Mouse (Mus musculus) heart, postnatal 36 days (tissue): ENCODE measurements around the gene Angptl4. TPM values are rescaled to one million over a fixed set of nuclear protein-coding genes. Genes with fewer than 3 reads are reported as not detected.
"Not testable (repeated sequence)": the region's sequence is repeated elsewhere in the genome, so short reads cannot be mapped to it uniquely, and the experiment has no call there.

Source experiments
- DNase-seq, 2 experiments: peaks; one replicate each; pipeline ENCODE4 v3.0.0; 2021 to 2022
- intact Hi-C: fragments of 180-260 bp; cut with DNase I; formaldehyde crosslinking; loops from one replicate; pipeline ENCODE4 v1.15.1; 2025
- total RNA-seq, 2 experiments: library from RNA; stranded (reverse); gene quantifications; 2 replicates each; pipeline ENCODE4 v1.2.3; 2021

The Angptl4 gene
- total RNA-seq = 10 to 100 TPM; 18.2 to 58.8 TPM

DNA sequence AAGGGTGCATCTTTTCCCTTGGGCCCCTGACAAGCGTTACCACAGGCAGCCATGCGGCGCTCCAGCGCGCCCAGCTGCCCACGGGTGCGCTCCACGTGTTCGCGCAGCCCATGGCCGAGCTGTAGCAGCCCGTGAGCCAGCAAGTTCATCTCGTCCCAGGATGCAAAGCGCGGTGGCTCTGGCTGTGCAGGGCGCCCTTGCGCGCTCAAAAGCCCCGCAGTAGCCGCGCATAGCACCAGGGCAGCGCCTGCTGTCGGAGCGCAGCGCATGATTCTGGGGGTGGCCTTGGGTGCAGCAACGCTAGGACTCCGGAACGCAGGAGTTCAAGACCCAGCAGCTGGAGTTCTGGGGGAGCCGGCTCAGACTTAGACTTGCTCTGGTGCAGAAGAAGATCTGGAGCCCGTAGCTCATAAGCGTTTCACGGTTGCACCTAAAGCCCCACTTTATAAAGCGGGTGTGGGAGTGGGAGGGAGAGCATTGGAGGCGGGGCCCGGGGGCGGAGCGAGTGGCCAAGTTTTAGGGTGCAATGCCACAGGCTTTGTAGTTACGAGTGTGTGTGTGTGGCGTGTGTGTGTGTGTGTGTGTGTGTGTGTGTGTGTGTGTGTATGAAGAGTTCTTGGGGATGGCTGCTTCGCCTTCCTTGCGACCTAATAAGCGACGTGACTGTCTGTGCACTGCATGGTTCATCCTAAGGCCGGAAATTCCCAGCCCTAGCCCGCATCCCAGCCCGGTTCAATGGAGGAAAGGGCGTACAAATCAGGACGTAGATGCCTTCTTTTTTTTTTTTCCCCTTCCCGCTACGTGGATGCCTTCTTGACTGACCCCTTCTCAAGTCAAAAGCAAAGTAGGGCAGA lies at the start of gene Angptl4:
Angptl4 (minus strand) TSS at position 707 of the 854 bp plus-strand sequence.
- intact Hi-C loops = loop anchor here (2.0 kb wide), 1 partner anchor 17 kb away; no protein-coding TSS in a partner anchor
- DNase-seq = peak; percentile 72 to 87

DNA sequence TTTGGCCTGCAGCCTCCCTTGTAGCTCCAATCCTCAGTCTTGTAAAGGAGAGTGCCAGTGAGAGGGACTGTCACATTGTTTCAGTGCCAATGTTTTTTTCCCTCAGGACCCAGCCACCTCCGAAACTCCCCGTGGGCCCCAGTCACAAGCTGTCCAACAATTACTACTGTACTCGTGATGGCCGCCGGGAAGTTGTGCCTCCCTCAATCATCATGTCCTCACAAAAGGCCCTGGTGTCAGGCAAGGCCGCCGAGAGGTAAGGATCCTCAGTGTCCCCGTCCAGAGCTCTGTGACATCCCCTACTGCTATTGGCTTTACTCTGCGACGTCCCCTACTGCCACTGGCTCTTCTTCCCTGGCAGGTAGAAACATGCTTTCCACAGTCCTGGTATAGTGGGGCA lies 47.9 kb upstream of the Angptl4 start:
- DNase-seq = no peak
- intact Hi-C loops = no loop called here

DNA sequence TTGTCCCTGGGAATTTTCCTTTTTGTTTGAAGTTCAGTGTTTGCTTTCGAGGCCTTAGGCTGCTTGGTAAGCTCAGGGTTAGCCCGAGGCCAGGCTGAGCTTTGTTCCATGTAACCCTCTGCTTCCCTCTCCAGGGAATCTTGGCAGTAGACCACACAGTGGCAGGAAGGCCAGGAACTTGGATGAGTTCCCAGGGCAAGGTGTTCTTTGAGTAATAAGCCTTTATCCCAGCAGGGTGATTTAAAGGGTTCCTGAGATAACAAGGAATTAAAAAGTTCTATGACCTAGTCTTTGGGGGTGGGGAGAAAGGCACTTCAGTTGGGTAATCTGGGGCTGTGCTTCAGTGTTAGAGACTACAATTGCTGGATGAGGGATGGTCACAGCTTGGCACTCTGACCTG lies 47.3 kb upstream of the Angptl4 start:
- DNase-seq = peak; percentile 71 to 74
- intact Hi-C loops = no loop called here

DNA sequence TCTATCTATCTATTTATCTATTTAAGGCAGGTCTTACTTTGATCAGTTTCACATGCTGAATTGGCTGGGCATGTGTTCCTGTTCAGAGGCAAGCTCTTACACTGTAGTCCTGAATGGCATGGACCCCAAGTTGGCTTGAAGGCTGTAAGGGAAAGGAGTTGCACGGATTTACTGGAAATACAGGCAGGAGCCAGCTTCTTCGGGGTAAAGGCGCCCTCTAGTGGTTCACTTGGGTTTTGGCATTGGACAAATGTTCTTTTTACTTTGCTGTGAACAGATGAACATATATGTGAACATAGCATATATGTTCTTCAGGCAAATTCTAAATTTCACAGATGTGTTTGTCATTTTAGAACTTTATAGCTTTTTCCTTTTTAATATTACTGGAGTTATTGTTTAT lies 45.2 kb upstream of the Angptl4 start:
- intact Hi-C loops = loop anchor here (2.0 kb wide), 1 partner anchor 388 kb away; no protein-coding TSS in a partner anchor
- peak; percentile 73 to 75 for DNase-seq

DNA sequence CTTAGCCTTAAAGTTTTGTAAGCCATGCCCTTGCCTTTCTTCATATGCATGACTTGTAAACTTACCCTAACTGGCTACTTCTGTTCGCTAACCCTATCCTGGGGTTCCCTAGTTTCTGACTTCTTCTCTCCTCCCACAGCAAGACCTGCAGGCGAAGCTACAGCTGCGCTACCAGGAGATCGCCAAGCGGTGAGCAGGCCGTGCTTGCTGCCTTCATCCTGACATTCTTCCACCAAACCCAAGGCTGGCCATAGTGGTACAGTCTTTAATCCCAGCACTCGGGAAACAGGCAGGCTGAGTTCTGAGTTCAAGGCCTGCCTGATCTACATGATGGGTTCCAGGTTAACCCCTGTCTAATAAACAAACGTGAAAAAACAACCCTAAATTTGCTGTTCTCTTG lies 43.8 kb upstream of the Angptl4 start:
- no peak for DNase-seq
- intact Hi-C loops = loop anchor here (2.0 kb wide), 1 partner anchor 15 kb away; the partner anchor contains the start of gene Kank3

DNA sequence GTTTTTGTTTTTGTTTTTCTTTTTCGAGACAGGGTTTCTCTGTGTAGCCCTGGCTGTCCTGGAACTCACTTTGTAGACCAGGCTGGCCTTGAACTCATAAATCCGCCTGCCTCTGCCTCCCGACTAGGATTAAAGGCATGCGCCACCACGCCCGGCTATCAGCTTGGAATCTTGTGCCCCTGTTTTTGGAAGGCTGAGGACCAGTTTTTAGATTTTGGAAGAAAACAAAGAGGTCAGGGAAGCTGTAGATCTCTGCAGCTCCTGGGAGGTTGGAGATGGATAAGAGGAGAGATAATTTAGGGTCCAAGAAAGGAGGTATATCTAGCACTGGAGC lies 43.3 kb upstream of the Angptl4 start:
- intact Hi-C loops = loop anchor here (2.0 kb wide), 1 partner anchor 14 kb away; the partner anchor contains the start of gene Kank3
- not testable (repeated sequence) for DNase-seq

DNA sequence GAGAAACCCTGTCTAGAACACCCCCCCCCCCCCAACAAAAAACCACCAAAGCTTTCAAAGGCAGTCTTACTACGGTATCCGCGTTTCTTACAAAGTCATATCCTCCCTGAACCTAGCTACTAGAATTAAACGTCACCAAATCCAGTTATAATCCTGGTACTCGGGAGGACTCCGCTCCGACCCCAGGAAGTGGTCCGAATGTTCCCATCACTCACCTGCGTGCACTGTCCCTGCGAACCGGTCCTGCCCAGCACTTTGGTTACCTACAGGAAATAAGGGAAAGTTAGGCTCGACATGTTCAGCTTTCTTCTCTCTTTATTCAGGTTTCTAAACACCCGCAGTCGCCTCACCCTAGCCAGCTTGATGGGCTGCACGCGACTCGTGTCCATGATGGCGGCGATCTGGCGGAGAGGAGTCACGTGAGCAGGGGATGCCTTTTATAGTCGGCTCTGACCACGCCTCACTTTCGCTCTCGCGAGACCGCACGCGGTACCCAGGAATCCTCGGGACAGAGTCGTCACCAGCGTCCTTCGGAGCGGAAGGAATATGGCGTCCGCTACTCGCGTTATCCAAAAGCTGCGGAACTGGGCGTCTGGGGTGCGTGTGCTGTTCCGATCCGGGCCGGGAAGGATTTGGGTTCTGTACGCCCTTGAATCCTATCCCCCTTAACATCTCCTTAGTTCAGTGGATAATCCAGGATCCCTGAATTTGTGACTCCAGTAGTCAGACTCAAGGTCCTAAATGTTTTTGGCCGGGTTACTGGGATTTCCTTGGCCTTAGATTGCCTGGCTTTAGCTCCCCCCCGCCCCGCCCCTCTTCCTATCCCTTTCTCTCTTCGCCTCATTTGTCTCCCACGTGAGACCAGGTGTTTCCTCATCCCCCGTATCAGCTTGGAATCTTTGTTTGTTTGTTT lies 42.7 kb upstream of the Angptl4 start, which contains the start of the genes Rps28 and Ndufa7:
Rps28 (minus strand) TSS at position 479 of the 913 bp plus-strand sequence.
Ndufa7 (plus strand) TSS at position 489 of the 913 bp plus-strand sequence.
- DNase-seq = peak; percentile 99
- intact Hi-C loops = loop anchor here (2.0 kb wide), 1 partner anchor 14 kb away; the partner anchor contains the start of gene Kank3

DNA sequence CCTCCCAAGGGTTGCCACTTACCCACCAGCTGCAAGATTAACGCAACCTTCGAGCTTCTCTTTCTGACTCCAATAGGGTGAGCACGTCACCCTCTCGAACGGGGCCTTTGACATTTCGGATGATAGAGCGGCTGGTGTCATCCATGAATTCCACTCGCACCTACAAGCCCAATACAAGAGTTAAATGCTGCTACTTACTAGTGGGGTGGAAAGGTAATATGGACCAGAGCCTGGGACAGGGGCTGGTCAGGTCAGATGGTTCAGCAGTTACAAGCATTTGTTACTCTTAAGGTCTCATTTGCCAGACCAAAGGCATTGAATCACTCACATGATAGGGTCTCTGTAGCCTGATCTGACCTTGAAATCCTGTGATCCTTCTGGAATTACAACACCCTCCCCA lies 41.5 kb upstream of the Angptl4 start:
- DNase-seq, intact Hi-C loops: not testable (repeated sequence)

DNA sequence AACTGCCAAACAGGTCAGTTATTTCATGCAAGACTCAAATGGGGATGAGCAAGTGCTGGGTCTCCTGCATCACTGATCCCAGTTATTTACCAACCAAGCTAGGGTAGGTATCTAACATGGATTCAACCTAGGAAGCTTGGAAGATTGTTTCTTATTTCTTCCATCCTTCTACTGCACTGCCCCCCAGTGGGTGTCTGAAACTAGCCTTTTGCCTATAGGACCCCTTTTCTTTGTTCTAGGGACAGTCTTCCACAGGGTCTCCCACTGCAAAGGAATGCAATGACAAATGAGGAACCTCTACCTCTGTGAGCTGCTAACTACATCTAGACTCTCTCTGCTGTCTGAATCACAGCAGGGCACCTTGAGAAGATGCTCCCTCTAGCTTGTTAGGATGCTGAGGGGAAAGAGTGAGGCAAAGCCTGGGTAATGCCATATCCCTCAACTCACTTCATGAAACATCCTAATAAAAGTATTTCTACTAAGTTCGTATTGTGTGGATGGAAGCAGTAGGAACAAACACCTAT lies 40.9 kb upstream of the Angptl4 start:
- intact Hi-C loops = no loop called here
- DNase-seq = no peak

DNA sequence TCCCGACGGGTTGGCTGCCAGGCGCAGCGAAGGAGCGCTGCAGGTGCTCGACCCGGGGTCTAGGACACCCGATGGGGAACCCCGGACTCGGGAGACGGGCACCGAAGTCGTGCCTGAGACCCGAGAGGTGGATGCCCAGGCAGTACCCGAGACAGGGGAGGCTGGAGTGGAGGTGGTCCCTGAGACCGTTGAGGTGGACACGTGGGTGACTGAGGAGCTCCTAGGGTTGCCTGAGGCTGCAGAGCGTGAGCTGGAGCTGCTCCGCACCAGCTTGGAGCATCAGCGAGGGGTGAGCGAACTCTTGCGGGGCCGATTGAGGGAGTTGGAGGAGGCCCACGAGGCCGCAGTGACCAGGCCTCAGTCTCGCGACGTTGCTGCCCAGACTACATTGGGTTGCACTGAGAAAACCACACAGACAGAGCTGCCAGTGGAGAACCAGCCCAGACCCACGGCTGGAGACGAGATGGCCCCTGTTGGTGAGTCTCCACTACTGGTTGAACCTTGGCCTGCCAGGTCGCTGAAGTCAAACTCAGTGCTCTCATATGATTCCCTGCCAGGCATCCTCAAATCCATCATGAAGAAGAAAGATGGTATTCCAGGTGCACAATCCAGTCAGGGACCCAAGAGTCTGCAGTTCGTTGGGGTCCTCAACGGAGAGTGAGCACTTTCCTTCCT lies 36.5 kb upstream of the Angptl4 start:
- no peak for DNase-seq
- intact Hi-C loops = no loop called here

DNA sequence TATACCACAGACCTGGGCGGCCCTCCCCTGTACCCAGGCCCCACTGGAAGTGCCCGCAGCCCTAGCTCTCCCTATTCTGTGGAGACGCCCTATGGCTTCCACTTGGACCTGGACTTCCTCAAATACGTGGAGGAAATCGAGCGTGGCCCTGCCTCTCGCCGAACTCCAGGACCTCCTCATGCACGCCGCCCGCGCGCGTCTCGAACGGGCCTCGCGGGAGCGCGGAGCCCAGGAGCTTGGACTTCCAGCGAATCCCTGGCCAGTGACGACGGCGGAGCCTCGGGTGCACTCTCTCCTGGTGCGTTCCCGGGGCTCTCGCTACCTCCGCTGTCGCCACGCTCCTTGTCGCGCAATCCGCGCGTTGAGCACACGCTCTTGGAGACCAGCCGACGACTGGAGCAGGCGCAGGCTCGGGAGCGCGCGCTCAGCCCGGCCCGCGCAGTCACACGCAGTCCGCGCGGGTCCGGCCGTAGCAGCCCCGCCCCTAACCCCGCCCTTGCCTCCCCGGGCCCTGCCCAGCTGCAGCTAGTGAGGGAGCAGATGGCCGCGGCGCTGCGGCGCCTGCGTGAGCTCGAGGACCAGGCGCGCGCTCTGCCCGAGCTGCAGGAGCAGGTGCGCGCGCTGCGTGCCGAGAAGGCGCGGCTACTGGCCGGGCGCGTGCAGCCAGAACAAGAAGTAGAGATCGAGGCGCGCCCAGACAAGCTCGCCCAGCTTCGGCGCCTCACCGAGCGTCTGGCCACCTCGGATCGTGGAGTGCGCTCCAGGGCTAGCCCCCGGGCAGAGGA lies 35.7 kb upstream of the Angptl4 start:
- intact Hi-C loops = no loop called here

DNA sequence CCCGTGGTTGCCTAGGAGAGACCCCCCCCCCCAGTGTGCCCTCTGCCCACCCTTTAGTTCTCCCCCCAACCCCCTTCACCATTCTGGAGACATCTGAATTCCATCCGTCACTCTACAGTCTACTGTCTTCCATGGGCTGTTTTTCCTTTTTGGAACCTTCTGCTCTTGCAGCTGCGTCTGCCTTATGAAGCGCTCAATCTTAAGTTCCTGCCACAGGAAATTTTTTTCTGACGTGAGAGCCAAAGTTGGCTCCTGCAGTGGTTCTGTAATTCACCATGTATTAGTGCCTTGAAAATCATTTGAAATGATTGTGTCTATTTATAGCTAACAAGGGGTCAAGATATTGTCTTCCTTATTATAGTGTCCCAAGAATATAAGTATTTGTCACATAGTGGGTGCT lies 35.0 kb upstream of the Angptl4 start:
- intact Hi-C loops = no loop called here
- DNase-seq = no peak

More for the DNA sequence above, 35.7 kb upstream of the Angptl4 start:
- peak; percentile 80 to 91 for DNase-seq

DNA sequence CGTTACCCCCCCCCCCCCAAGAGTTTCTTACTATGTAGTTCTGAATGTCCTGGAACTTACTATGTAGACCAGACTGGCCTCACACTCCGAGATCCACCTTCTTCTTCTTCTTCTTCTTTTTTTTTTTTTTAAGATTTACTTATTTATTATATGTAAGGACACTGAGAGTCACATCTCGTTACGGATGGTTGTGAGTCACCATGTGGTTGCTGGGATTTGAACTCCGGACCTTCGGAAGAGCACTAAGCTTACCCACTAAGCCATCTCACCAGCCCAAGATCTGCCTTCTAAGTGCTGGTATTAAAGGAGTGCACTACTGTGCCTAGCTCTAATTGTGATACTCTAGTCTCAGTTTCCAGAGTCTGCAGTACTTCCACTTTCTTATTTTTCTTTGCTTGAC lies 33.8 kb upstream of the Angptl4 start:
- intact Hi-C loops = no loop called here
- DNase-seq = no peak

DNA sequence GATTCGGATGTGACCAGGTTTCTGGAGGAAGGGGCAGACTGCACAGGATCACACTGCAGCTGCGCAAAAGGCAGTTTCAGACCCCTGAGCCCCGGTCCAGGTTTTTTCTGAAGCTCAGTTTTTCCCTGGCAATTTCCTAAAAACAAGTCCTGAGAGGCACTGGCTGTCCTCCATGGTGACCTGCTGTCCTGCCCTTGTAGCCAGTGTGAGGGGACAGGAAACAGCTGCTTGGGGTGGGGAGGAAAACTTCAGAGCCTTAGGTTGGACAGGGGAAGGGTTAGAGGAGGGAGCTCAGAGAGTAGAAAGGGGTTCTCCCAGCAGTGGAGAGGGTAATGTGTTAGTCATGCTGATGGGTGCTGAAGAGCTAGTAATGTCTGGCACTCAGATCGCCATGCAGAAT lies 31.4 kb upstream of the Angptl4 start:
- intact Hi-C loops = no loop called here
- DNase-seq = peak; percentile 58 to 67

DNA sequence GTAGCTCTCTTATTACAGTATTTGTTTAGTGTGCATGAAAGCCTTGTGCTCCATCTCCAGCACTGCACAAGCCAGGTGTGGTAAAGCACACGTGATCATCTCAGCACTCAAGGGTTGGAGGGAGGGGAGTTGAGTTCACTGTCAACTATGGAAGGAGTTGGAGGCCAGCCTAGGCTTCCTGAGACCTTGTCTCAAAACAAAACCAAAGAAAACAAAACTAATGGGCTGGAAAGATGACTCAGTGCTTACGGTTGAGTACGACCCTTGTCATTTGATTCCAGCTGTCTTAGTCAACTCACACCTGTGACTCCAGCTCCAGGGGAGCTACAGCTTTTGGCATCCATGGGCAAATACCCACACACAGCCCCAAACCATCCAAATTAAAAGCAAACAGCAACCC lies 30.8 kb upstream of the Angptl4 start:
- intact Hi-C loops = no loop called here
- DNase-seq = no peak

DNA sequence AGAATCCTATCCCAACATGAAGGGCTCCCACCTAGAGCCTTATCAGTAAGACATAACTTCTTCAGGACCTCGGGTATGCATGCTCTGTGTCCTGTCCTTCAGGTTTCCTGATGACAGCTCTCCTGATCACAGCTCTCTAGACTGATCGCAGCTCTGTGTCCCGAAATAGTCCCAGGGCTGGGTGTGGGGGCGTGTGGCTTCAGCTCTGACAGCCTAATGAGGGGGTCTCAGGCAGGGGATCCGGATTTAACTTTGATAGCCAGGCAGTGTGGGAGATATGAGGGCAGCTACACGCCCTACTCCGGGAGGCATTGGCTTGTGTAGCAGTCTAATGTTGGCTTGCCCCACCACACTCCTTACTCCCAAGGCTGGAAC lies 29.5 kb upstream of the Angptl4 start:
- DNase-seq = peak in 1 of 2 experiments; percentile 45
- intact Hi-C loops = loop anchor here (2.0 kb wide), 1 partner anchor 14 kb away; the partner anchor contains the start of genes Ndufa7 and Rps28

DNA sequence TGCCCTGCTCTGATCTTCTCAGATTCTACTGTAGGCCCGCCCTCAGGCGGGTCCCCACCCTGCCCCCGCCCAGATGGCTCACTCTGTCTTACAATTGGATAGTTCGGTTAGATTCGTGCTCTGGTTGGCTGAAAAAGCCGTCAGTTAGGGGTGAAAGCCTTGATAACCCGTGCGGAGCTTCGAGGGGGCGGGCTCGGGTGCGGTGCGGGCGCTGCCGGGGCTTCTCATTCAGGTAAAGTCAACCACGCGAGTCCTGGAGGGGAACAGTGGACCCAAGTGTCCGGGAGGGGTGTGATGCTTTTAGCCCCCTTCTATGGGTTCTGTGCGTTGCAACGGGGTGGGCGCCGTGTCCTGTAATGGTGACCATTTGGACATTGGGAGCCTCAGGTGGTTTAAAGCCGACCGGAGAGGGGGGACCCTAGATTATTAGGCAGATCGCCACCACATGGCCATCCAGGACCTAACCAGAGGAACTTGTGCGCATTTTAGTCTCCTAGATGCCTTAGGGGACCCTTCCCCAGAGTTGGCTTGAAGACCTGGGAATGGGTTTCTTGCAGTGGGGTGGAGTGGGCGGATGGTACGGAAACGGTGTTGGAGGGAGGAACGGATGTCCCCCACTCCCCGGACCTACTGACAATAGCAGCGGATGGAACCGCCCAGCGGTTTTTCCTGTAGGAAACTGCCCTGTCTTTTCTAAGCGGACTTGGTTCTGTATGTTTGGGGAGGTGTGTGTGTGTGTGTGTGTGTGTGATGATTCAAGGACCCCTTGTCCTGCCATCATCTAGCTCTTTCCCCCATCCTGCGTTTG lies 28.9 kb upstream of the Angptl4 start, which contains the start of gene Kank3:
Kank3 (plus strand) TSS at position 186 of the 808 bp plus-strand sequence.
- DNase-seq = peak; percentile 96
- intact Hi-C loops = loop anchor here (2.0 kb wide), 1 partner anchor 14 kb away; the partner anchor contains the start of genes Ndufa7 and Rps28

DNA sequence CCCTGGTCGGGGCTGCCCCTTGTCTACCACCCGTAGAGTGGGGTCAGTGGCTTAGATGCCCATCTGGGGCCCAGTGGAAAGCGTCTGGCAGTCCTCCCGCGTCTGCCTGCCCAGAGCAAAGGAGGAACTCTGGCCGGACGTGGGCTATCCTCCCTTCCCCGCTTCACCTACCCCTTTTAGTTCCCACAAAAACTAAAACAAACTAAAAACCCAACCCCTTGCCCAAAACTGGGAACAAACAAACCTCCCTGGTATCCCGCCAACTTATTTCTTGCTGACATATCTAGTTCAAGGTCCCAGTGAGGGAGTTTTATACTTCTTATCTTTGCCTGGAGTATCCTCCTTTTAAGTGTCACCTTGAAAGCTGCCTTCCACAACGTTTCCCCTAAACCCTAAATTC lies 26.6 kb upstream of the Angptl4 start:
- intact Hi-C loops = no loop called here

More for the DNA sequence above, 26.6 kb upstream of the Angptl4 start:
- DNase-seq = no peak
